Mouse (Mus musculus): ENCODE results near the gene Zfp462. TPM values are rescaled to one million over a fixed set of nuclear protein-coding genes. Genes with fewer than 3 reads are reported as not detected.

Zfp462 gene
- total and polyA plus RNA-seq, 3 experiments = 5.0 to 7.6 (median 7.5) TPM

- TF ChIP-seq CTCF (IDR thresholded peaks at IDR 0.05) (no peak), EP300 (IDR thresholded peaks at IDR 0.05; ENCODE audit: insufficient read depth, low read depth, low read length) (no peak), POLR2A (IDR thresholded peaks at IDR 0.05; ENCODE audit: insufficient read depth, low read depth, low read length) (no peak)
- H3K9ac ChIP-seq (ENCODE audit: low read depth, low read length) = no peak overlapping the region
- no peaks in the 10 kb centered on the region for H3K4me1 ChIP-seq (ENCODE audit: control insufficient read depth, insufficient read depth, low read length)
- no peak overlapping the region for H3K27ac ChIP-seq
- H3K27me3 ChIP-seq (ENCODE audit: control insufficient read depth, insufficient read depth, low read length) = no peaks in the 10 kb centered on the region
- no peak overlapping the region for H3K4me3 ChIP-seq
- intact Hi-C loops (cut with DNase I) = no loop called here
- no peaks in the 10 kb centered on the region for H3K79me2 ChIP-seq (replicated peaks; ENCODE audit: control insufficient read depth, insufficient read depth, low read length)
- 93% methylated on average over 1 of the region's 1 CpGs for WGBS
- DNase-seq = no peak
- H3K36me3 ChIP-seq (ENCODE audit: control insufficient read depth, insufficient read depth, low read length) = no peaks in the 10 kb centered on the region
These were observed 7.7 kb upstream of the Zfp462 start for GRCm38 (mm10) chr4:54937161-54937560.

- no peaks in the 10 kb centered on the region for H3K27me3 ChIP-seq (ENCODE audit: control insufficient read depth, insufficient read depth, low read length)
- under 1% methylated on average over 36 of the region's 36 CpGs for WGBS
- peak overlapping the region; percentile 71 for H3K4me3 ChIP-seq
- TF ChIP-seq CTCF (IDR thresholded peaks at IDR 0.05) (peak; percentile 33), POLR2A (IDR thresholded peaks at IDR 0.05; ENCODE audit: insufficient read depth, low read depth, low read length) (no peak)
- DNase-seq = peak; percentile 28 to 50
- intact Hi-C loops (cut with DNase I) = loop anchor here (2.0 to 10.0 kb wide), 5 partner anchors 21 to 279 kb away; no protein-coding TSS in a partner anchor
- no peaks in the 10 kb centered on the region for H3K36me3 ChIP-seq (ENCODE audit: control insufficient read depth, insufficient read depth, low read length)
- peak overlapping the region; percentile 84 for H3K27ac ChIP-seq
- no peaks in the 10 kb centered on the region for H3K79me2 ChIP-seq (replicated peaks; ENCODE audit: control insufficient read depth, insufficient read depth, low read length)
- H3K9ac ChIP-seq (ENCODE audit: low read depth, low read length) = peak overlapping the region; percentile 71
- H3K4me1 ChIP-seq (ENCODE audit: control insufficient read depth, insufficient read depth, low read length) = peaks cover 3% of the 10 kb centered on the region; the same call in 1 of the 2 replicates
These were observed 976 bp downstream of the Zfp462 start for GRCm38 (mm10) chr4:54945603-54946445.

GRCm38 (mm10) chr4:54946662-54947055 is 1.8 kb downstream of the Zfp462 start:
- peaks cover 3% of the 10 kb centered on the region; the same call in 1 of the 2 replicates for H3K4me1 ChIP-seq (ENCODE audit: control insufficient read depth, insufficient read depth, low read length)
- DNase-seq = peak in 1 of 2 experiments; percentile 26
- peak overlapping the region; percentile 70 for H3K4me3 ChIP-seq
- no peak for TF ChIP-seq POLR2A (IDR thresholded peaks at IDR 0.05; ENCODE audit: insufficient read depth, low read depth, low read length)
- no peak for TF ChIP-seq CTCF (IDR thresholded peaks at IDR 0.05)
- no peak for TF ChIP-seq EP300 (IDR thresholded peaks at IDR 0.05; ENCODE audit: insufficient read depth, low read depth, low read length)
- peak overlapping the region; percentile 59; the same call in 1 of the 2 replicates for H3K9ac ChIP-seq (ENCODE audit: low read depth, low read length)
- intact Hi-C loops (cut with DNase I) = loop anchor here (2.0 to 10.0 kb wide), 4 partner anchors 20 to 278 kb away; no protein-coding TSS in a partner anchor
- no peaks in the 10 kb centered on the region for H3K79me2 ChIP-seq (replicated peaks; ENCODE audit: control insufficient read depth, insufficient read depth, low read length)
- WGBS = under 1% methylated on average over 10 of the region's 10 CpGs
- H3K27me3 ChIP-seq (ENCODE audit: control insufficient read depth, insufficient read depth, low read length) = no peaks in the 10 kb centered on the region
- H3K27ac ChIP-seq = peak overlapping the region; percentile 41
- no peaks in the 10 kb centered on the region for H3K36me3 ChIP-seq (ENCODE audit: control insufficient read depth, insufficient read depth, low read length)

- intact Hi-C loops (cut with DNase I) = loop anchor here (2.0 to 10.0 kb wide), 4 partner anchors 19 to 277 kb away; no protein-coding TSS in a partner anchor
- DNase-seq = peak; percentile 24 to 58
- Histone ChIP-seq H3K79me2 (replicated peaks; ENCODE audit: control insufficient read depth, insufficient read depth, low read length) (no peaks in the 10 kb centered on the region), H3K27ac (peak overlapping the region; percentile 56), H3K4me3 (peak overlapping the region; percentile 70), H3K36me3 (ENCODE audit: control insufficient read depth, insufficient read depth, low read length) (no peaks in the 10 kb centered on the region; the same call in 1 of the 2 replicates), H3K27me3 (ENCODE audit: control insufficient read depth, insufficient read depth, low read length) (no peaks in the 10 kb centered on the region), H3K9ac (ENCODE audit: low read depth, low read length) (peak overlapping the region; percentile 66), H3K4me1 (ENCODE audit: control insufficient read depth, insufficient read depth, low read length) (peaks cover 3% of the 10 kb centered on the region; the same call in 1 of the 2 replicates)
- TF ChIP-seq POLR2A (IDR thresholded peaks at IDR 0.05; ENCODE audit: insufficient read depth, low read depth, low read length) (no peak), CTCF (IDR thresholded peaks at IDR 0.05) (peak; percentile 34)
- under 1% methylated on average over 34 of the region's 35 CpGs for WGBS
These were observed 2.5 kb downstream of the Zfp462 start for GRCm38 (mm10) chr4:54947056-54947990.

GRCm38 (mm10) chr4:54947991-54948615 is 3.3 kb downstream of the Zfp462 start:
- no peaks in the 10 kb centered on the region for H3K27me3 ChIP-seq (ENCODE audit: control insufficient read depth, insufficient read depth, low read length)
- peak; percentile 53 to 66 for DNase-seq
- 2% methylated on average over 24 of the region's 25 CpGs for WGBS
- H3K9ac ChIP-seq (ENCODE audit: low read depth, low read length) = peak overlapping the region; percentile 66
- peak overlapping the region; percentile 61 for H3K27ac ChIP-seq
- H3K4me1 ChIP-seq (ENCODE audit: control insufficient read depth, insufficient read depth, low read length) = peaks cover 3% of the 10 kb centered on the region
- H3K79me2 ChIP-seq (replicated peaks; ENCODE audit: control insufficient read depth, insufficient read depth, low read length) = no peaks in the 10 kb centered on the region
- TF ChIP-seq CTCF (IDR thresholded peaks at IDR 0.05) (no peak), POLR2A (IDR thresholded peaks at IDR 0.05; ENCODE audit: insufficient read depth, low read depth, low read length) (no peak), EP300 (IDR thresholded peaks at IDR 0.05; ENCODE audit: insufficient read depth, low read depth, low read length) (no peak)
- H3K4me3 ChIP-seq = peak overlapping the region; percentile 70
- H3K36me3 ChIP-seq (ENCODE audit: control insufficient read depth, insufficient read depth, low read length) = peaks cover under 1% of the 10 kb centered on the region; the same call in 1 of the 2 replicates
- intact Hi-C loops (cut with DNase I) = loop anchor here (2.0 to 10.0 kb wide), 5 partner anchors 19 to 277 kb away; no protein-coding TSS in a partner anchor
